Mouse (Mus musculus): ENCODE data around the gene Ppp3ca.

Gene Ppp3ca

DNA sequence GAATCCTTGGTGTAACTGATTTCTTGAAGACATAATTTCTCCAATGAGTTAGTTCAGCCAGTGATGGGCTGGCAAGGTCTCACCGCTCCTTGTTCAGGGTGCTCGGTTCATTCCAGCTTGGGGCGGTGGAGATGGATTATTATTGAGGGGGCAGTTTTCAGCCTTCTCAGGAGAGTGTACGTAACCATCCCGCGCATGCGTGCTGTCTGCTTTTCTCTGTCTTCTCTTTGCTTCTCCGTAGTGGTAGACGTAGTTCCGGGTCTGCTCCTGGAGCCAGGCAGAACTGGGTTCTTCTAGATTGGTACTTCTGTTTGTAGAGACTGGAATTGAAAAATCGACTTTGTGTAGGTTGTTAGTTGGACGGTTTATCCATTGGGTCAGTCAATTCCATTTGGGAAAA, 89.5 kb downstream of the Ppp3ca start:
- in situ Hi-C loops (cut with MboI; ENCODE audit: low sequenced_read_pairs): no loop called here

DNA sequence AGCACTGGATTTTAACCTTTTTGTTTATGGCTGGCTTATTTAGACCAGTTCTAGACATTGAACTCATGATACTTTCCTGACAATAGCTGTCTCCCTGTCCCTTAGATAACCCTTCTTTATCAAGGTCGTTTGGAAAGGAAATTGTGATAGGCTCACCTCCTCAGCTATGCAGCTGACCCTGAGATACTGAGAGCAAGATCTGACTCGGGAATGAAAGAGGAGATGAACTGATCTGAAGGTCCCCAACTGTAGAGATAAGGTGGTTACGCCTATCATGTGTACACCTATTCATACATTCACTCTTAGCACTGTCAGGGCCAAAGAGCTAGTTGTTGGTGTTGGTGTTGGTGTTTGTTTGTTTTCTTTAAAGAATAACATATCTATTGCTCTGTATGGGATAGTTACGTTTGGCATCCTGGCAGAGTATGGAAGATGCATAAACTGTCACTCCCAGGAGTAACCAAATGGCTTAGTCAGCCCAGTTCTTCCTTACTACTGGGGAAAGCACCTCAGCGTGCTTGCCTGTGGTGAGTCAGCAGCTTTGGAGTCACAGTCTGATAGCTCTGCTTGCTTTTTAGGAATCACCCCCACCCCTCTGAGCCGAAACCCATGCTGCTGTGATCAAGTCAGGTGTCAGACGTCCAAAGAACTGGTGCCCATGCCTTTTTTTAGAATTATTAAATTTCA, 91.5 kb downstream of the Ppp3ca start:
- in situ Hi-C loops (cut with MboI; ENCODE audit: low sequenced_read_pairs): no loop called here

DNA sequence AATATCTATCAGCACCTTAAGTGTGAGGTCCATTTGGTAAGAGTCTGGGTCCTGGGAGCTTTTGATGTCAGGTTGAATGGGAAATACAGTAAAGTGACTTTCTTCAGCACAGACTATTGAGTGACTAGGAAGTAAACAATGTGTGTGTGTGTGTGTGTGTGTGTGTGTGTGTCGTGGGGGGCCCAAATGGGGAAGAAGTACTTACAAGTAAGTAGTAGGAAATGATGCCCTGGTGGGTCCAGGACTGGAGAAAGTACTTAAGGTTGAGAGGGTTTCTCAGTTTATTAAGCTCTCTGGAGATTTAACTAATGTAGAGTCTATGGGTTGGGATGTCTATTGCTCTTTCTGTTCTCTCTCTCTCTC, 92.0 kb downstream of the Ppp3ca start:
- in situ Hi-C loops (cut with MboI; ENCODE audit: low sequenced_read_pairs): no loop called here

DNA sequence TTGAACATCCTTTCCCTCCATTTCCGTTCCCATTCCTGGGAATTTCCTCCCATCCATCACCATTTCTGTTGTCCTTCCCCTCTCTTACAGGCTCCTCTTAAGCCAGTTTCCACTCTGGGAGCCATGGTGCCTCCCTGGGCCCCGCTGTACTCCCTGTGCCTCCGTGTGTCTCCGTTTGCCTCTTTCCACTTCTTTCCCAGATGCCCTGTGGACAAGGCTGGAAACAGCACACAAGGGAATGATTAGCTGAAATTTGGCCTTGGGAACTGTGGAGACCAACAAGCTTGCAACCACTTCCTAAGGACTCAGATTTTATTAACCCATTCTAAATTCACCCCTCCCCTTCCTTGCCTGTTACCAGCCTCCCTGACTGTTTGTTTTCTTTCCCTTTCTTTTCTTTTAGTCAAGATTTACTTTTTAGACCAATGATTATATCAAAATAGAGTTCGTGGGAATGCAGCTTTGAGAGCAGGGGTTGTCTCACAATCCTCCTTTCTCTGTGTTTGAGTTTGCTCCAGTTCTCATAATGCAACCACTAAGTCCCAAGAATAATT, 93.9 kb downstream of the Ppp3ca start:
- in situ Hi-C loops (cut with MboI; ENCODE audit: low sequenced_read_pairs): no loop called here

DNA sequence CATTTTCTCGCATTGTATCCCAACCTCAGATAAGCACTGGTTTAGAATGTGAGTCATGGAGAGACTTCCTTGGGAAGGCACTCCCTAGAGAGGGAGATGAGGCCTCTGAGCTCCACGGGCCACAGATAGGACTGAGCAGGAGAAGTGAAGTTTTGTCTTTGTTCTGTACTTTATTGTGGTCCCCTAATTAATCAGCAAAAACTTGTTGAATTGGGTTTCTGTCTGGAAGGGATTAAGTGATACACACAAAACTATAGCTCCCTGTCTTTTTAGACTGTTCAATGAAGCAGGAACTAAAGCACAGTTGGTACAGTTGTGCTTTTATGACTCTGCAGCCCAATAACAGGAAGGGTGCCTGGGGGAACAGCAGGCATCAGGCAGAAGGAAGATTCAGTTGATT, 95.6 kb downstream of the Ppp3ca start:
- in situ Hi-C loops (cut with MboI; ENCODE audit: low sequenced_read_pairs): no loop called here

DNA sequence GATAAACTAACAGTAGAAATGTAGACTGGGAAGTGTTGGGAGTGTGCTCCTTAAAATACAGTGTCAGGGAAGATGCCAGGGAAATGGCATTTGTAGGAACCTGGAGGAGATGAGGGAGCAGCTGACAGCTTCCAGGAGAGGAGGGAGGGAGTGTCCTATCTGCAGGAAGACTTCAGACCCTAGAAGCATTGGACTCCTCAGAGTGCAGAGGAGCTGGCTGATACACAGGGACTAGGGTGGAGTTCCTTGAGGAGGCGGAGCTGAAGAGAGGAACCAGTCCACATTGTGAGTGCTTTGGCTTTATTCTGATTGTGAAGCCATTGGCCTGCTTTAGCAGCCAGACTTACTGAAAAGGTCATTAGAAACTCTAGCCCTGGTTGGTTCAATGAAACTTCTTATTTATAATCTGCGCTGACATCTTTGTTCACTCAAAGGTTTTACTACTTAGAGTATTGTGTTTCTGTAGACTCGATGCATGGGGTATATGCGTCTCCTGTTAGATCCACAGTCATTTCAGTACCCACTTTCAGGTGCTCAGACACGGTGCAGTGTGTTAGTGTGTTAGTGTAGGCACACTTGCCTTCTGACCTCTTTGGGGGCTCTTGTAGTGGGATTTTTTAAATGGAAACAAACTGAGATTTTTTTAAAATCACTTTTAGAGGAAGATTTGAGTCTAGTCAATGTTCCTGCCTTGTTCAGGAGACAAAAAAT, 99.0 kb downstream of the Ppp3ca start:
- in situ Hi-C loops (cut with MboI; ENCODE audit: low sequenced_read_pairs): no loop called here

DNA sequence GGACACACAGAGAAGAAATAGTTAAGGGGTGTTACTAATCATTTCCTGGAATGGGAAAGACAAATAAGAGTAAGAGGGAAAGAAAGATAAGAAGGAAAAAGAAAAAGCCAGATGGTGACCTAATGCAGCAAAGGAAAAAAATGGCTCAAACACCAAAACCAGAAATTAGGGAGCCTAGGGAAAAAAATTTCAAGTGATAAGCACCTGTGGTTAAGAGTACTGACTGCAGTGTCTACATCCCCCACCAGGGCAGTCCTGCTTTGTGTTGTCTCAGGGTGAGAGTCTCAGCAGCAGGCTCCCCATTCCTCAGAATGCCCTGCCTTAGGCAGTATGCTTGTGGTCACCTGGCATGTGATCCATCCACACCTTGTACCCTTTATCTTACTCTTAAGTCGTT, 99.6 kb downstream of the Ppp3ca start:
- in situ Hi-C loops (cut with MboI; ENCODE audit: low sequenced_read_pairs): no loop called here

DNA sequence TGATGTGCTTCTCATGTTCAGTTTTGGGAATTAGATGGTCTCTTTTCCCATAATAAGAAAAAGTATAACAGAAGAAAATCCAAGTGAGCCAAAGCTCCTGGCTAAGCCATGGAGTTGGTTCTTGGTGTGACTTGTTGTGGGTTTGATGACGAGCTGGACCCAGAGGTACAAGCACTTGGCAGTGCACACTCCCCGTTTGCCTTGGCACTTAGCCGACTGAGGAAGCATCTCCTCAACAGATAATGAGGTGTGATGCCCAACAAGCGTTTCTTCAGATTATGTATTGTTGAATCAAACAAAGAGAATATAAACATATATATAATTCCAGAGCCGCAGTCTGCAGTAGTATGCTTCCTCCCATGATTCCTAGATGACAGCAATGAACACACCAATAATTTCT, 101.8 kb downstream of the Ppp3ca start:
- in situ Hi-C loops (cut with MboI; ENCODE audit: low sequenced_read_pairs): no loop called here

DNA sequence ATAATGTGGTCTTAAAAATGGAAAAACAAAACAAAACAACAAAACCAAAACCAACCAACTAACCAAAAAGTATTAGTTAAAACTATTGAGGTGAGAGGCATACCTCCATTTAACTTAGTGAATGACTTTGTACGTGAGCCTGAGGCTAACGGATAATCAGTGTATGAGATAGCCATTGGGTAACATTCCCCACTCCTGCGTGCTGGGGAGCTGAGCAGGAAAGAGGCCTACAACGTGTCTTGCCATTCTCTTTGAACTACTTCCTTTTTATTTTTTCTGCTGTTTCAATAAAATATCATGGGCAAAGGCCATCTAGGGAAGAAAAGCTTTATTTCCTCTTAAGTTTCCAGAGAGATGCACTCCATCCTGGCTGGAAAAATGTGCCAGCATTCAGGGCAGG, 103.3 kb downstream of the Ppp3ca start:
- in situ Hi-C loops (cut with MboI; ENCODE audit: low sequenced_read_pairs): no loop called here

DNA sequence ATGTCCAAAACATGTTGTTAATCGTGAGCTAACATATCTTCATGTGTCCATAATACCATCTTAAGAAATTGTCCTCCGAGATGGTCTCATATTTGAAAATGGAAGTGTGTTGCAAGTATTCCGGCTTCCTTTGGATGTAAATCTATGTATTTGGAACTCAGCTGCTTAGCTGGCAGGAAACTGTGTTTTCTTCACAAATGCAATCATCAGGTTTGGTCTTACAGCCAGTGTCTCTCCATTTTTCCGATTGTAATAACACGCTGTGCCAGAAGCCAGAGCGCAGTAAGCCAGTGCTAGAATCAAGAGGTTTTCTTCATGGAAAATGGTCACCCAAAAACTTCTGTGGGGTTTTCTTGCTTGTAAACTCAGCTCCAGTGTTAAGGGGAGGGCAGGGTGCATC, 104.3 kb downstream of the Ppp3ca start:
- in situ Hi-C loops (cut with MboI; ENCODE audit: low sequenced_read_pairs): no loop called here

DNA sequence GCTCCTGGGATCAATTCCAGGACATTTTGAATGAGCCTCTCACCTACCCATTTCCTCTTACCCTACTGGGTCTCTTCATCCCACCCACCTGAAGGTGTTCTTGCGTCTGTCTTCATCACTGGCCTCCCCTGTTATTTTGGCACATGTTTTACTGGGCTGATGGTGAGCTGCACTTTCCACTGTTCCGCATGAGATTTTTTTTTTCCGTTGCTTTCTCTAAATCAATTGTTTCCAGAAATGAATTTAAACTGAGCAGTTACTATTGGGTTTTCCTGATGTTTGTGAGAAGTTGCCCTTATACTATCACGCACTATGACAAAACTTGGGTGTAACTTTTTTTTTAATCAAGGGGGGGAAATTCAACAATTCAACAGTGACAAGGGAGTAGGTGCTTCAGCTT, 106.6 kb downstream of the Ppp3ca start:
- in situ Hi-C loops (cut with MboI; ENCODE audit: low sequenced_read_pairs): no loop called here

DNA sequence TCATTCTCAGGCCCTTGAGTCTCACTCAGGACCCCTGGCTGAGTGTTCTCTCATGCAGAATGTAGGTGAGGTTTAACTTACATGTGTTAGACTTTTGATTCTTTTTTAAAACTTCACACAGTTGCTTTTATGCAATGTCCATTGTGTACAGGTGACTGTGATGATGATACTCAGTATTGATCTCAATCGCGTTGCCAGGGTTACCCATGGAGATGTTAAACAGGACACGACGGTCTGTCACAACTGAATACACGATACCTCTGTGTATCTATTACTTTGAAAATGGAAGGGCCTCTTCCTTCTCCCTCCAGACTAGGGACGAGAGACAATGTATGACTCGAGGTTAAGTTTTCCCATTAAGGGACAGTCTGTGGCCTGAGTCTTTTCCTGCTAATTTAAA, 107.5 kb downstream of the Ppp3ca start:
- in situ Hi-C loops (cut with MboI; ENCODE audit: low sequenced_read_pairs): no loop called here

DNA sequence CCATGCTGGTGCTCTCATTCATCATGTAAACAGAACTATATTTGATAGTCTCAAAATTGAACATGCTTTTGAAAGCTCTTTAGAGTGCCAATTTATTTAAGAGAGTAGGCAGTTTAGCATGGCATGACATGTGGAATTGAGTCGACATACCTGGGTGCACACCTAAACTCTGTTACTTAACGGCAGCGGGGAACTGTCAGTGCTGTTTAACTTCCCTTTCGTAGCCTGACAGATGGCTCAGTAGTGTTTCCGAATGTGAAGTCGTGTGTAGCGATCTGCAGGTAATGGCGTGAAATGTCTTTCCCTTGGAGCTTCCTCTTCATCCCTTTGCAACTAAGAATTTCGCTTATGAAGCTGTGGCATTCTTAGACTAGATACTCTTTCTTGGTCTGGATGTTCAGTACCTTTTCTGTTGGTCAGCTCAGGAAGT, 107.9 kb downstream of the Ppp3ca start:
- in situ Hi-C loops (cut with MboI; ENCODE audit: low sequenced_read_pairs): no loop called here

DNA sequence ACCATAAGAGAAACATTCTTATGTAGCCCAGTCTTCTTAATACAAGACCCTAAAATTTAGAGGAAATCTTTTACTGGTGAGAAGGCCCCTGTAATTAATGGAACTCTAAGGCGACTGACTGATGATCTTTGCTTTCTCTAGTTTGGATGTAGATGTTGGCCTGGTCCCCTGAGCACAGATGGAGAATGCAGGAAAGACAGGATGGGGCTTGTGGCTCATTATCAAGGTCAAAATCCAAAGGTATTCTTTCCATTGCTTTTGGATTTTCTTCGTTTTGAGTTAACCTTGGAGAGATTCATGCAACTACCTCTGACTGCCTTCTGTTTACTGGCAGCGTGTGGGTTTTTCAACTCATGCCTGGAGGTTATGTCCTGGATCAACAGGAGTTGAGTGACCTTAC, 110.4 kb downstream of the Ppp3ca start:
- in situ Hi-C loops (cut with MboI; ENCODE audit: low sequenced_read_pairs): no loop called here

DNA sequence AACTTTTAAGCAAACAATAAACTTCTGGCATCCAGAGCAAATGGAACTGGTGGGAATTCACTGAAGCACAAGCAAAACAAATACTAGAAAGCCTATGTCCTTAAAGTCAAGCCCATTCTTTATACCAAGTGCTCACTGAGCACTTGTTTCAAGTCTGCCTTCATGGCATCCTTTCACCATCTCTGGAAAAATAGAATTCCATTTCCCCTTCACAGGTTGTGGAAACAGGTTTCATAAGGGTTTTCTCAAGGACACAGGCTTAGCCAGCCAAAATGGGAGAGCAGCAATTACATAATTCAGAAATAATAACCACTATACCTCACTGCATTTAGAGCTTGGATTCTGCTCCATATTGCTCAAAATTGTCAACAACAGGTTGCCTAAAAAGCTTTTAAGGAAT, 112.1 kb downstream of the Ppp3ca start:
- in situ Hi-C loops (cut with MboI; ENCODE audit: low sequenced_read_pairs): no loop called here

DNA sequence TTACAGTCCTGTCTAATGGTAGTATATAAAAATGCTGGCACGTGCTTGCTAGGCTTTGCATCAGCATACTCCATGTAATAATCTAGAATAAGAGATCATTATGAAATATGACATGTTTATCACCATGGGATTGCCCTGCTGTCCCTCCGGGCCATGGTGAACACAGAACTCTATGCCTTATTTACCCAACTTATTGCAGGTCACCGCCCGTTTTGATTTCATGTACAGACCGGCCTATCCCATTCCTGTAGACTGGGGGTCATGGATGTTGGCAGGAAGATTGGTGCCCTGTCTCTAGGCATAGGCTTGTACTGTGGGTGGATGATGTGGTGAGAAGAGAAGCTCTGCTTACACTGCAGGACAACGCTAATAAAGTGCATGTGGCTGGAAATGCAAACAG, 115.8 kb downstream of the Ppp3ca start:
- in situ Hi-C loops (cut with MboI; ENCODE audit: low sequenced_read_pairs): no loop called here

DNA sequence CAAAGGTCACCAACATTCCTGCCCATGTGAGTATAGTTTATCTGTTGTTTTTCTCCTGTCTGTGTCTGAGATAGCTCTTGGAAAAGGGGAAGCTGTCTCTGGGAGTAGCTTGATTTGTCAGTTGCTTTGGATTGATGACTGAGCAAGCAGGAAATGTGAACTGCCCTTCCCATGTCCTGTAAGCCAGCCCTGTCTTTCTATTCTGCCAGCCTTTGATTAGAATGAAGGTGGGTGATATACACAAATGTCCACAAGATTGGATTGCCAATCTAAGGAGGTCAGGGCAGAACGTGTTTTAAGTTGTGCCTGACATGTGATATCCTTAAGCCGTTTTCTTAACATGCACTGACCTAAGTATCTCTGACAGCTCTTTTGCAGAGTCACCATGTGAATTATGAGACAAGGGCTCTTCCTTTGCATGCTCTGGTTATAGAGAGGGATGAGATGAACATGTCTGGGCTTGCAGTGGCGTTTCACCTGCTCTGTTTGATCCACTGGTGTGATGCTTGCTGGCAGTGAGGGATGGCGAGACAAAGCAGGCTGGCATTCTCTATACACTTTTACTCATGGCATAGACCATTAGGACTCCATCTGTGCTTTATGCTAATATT, 120.4 kb downstream of the Ppp3ca start:
- in situ Hi-C loops (cut with MboI; ENCODE audit: low sequenced_read_pairs): no loop called here

DNA sequence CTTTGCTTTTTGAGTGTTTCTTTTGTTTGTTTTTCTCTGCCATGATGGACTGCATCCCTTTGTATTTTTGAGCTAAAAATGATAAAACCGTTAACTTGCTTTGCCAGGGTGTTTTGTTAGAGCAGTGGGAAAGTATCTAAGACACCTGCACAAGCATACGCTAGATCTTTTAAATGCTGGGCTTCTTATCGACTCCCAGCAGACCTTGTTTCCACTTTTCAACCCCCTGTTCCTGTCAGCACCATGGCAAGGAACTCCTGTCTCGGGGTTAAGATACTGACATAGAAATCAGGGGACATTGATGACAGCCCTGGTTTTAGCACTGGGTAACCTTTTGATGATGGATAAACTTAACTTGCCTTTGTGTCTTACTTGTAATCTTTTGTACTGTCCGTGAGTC, 121.5 kb downstream of the Ppp3ca start:
- in situ Hi-C loops (cut with MboI; ENCODE audit: low sequenced_read_pairs): no loop called here

DNA sequence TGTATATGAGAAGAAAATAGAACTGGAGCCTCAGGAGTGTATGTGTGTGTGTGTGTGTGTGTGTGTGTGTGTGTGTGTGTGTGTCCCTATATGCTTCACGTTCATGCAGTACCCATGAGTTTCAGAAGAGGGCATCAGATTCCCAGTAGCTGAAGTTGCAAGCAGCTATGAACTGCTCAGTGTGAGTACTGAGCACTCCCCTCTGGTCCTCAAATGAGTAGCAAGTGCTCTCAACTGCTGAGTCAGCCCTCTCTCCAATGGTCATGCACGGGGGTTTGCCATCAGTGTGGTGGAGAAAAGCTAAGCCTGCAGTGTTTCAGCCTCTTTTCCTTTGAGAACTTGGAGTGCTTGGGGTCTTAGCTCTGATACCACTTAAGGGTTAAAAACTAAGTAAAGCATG, 122.0 kb downstream of the Ppp3ca start:
- in situ Hi-C loops (cut with MboI; ENCODE audit: low sequenced_read_pairs): no loop called here

DNA sequence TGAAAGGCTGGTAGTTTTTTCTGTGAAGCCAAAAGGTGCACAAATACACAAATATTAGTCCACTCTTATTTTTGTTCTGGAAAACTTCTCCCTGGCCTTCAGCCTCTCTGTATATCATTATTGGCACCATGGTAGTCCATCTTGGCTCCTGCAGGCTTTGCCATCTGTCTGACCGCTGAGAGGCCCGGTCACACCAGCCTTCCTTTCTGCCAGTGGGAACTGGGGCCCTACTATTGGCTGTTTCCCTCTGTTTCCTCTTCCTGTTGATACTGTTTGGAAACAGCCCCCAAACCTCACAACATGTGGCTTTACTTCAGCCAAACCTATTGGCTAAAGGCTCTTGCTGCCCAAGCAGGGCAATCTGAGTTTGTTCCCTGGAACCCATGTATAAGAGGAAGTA, 123.5 kb downstream of the Ppp3ca start:
- in situ Hi-C loops (cut with MboI; ENCODE audit: low sequenced_read_pairs): no loop called here

DNA sequence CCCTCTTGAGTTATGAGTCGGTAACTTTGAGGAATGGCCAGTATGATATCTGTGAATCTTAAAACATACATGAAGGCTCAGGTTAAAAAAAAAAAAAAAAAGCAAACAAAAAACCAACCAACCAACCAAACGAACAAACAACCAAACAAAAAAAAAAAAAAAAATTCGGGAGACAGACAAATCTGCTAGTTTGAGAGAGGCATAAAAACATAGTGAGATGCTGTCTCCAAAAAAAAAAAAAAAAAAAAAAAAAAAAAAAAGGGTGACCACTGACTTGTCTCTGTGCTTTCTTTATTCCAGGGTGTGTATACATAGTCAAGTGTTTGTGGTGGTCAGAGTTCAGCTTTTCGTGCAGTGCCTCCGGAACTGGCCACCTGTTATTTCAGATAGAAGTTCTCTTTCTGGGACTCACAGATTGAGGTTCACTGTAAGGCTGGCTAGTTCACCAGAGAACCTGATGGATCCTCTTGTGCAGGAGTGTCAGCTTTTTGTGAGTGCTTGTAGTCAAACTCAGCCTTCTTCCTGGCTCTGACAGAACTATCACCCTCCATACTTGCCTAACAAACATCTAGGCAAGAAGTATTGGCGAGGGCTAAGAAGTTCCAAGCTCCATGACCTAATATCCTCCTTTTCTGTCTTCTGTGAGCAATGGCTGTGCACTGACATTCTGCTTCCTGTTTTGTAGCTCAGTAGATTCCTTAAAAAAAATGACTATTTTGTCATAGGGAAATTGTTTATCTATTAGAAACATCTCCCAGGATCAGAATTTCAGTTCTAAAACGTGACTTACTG, 124.7 kb downstream of the Ppp3ca start:
- in situ Hi-C loops (cut with MboI; ENCODE audit: low sequenced_read_pairs): no loop called here
